Comparison of ENCODE assay signal across 8 mouse cellular contexts in genomic region chr11:8245408-8246003, GRCm38 (mm10).
DNase-seq lines count a peak whose midpoint lies in the region; ATAC-seq and TF ChIP-seq lines count a peak whose summit lies in the region.

No protein-coding gene starts in this region.

- H3K4me1 ChIP-seq in lung, embryonic 14.5 days (ENCODE audit: insufficient read depth) = no peaks in the 10 kb centered on the region
- peaks cover 2% of the 10 kb centered on the region; the same call in 1 of the 2 replicates for H3K4me1 ChIP-seq in lung, adult 2 months (ENCODE audit: control insufficient read depth, insufficient read depth, low read length)
- H3K4me1 ChIP-seq in midbrain, embryonic 16.5 days (ENCODE audit: control insufficient read depth, insufficient read depth, low read length) = no peaks in the 10 kb centered on the region

- TF ChIP-seq POLR2A in lung, adult 2 months (IDR thresholded peaks at IDR 0.05; ENCODE audit: borderline replicate concordance, extremely low read depth, low read depth, low read length) = no peak

- no peak overlapping the region for H3K9ac ChIP-seq in lung, embryonic 14.5 days
- H3K9ac ChIP-seq in midbrain, embryonic 16.5 days (ENCODE audit: low read depth, low read length) = no peak overlapping the region

- TF ChIP-seq CTCF in lung, embryonic 14.5 days (IDR thresholded peaks at IDR 0.05; ENCODE audit: low read depth) = peak; percentile 75
- no peak for TF ChIP-seq CTCF in lung, adult 2 months (IDR thresholded peaks at IDR 0.05; ENCODE audit: insufficient read depth, low read length)

- whole genome bisulfite sequencing in lung, embryonic 14.5 days = 29% methylated on average over 3 of the region's 3 CpGs
- 37% methylated on average over 3 of the region's 3 CpGs for WGBS in lung, adult 2 months
- 35% methylated on average over 3 of the region's 3 CpGs for WGBS in midbrain, embryonic 16.5 days

- peak; percentile 17 for DNase-seq in gastrocnemius, adult 18-20 months (ENCODE audit: low spot score)
- DNase-seq in gastrocnemius, postnatal 14 days = no peak
- DNase-seq in lung, embryonic 14.5 days = peak; percentile 79
- no peak for DNase-seq in lung, adult 2 months
- peak; percentile 75 for DNase-seq in embryo, embryonic 11 days
- DNase-seq in B cell, adult 2 months = no peak
- DNase-seq in neural tube, embryonic 10.5 days (ENCODE audit: extremely low spot score, low spot score) = no peak

- intact Hi-C loops in gastrocnemius, postnatal 14 days (cut with DNase I; ENCODE audit: low total_unique reads) = loop anchor here (5.0 to 10.0 kb wide), 2 partner anchors 111 to 1028 kb away; no protein-coding TSS in a partner anchor

- H3K36me3 ChIP-seq in lung, embryonic 14.5 days (ENCODE audit: insufficient read depth) = no peaks in the 10 kb centered on the region
- H3K36me3 ChIP-seq in midbrain, embryonic 16.5 days (ENCODE audit: control insufficient read depth, insufficient read depth, low read length) = no peaks in the 10 kb centered on the region

- no peak overlapping the region for H3K4me3 ChIP-seq in lung, embryonic 14.5 days (ENCODE audit: low read depth, low read length)
- H3K4me3 ChIP-seq in lung, adult 2 months (replicated peaks; ENCODE audit: extremely low read depth, low read depth, low read length) = no peak overlapping the region
- H3K4me3 ChIP-seq in midbrain, embryonic 16.5 days (ENCODE audit: low read depth, low read length) = no peak overlapping the region

- no peak overlapping the region for H3K4me2 ChIP-seq in lung, embryonic 14.5 days
- no peak overlapping the region for H3K4me2 ChIP-seq in midbrain, embryonic 16.5 days (ENCODE audit: low read length)

- no peaks in the 10 kb centered on the region for H3K27me3 ChIP-seq in lung, embryonic 14.5 days (ENCODE audit: insufficient read depth, low read length)
- no peaks in the 10 kb centered on the region for H3K27me3 ChIP-seq in midbrain, embryonic 16.5 days (ENCODE audit: control insufficient read depth, insufficient read depth, low read depth, low read length)

- H3K27ac ChIP-seq in lung, embryonic 14.5 days (ENCODE audit: low read depth) = no peak overlapping the region
- H3K27ac ChIP-seq in midbrain, embryonic 16.5 days (ENCODE audit: low read length) = no peak overlapping the region

- no peaks in the 10 kb centered on the region for H3K9me3 ChIP-seq in lung, embryonic 14.5 days (ENCODE audit: low read depth, low read length)
- no peaks in the 10 kb centered on the region for H3K9me3 ChIP-seq in midbrain, embryonic 16.5 days (replicated peaks; ENCODE audit: control insufficient read depth, low read length, poor library complexity, severe bottlenecking)

- no peak for ATAC-seq in lung, embryonic 14.5 days (ENCODE audit: insufficient read depth)
- ATAC-seq in midbrain, embryonic 16.5 days = peak; percentile 42; the same call in 1 of the 2 replicates

Comparison
In these comparisons a context has a peak if more than half of its experiments do, and no peak if none do; other contexts are left out.
1. DNase-seq: peak in gastrocnemius, adult 18-20 months (single experiment), lung, embryonic 14.5 days (single experiment) and embryo, embryonic 11 days (single experiment); none in gastrocnemius, postnatal 14 days (single experiment), lung, adult 2 months (single experiment), B cell, adult 2 months (0 of 2) and neural tube, embryonic 10.5 days (single experiment).